Mouse (Mus musculus) neural tube, embryonic 12.5 days (tissue): ENCODE results near the gene 2200002D01Rik. TPM values are rescaled to one million over a fixed set of nuclear protein-coding genes. Genes with fewer than 3 reads are reported as not detected.
A peak's percentile ranks its signal among the peaks of the same experiment; 100 is the strongest.
"Not testable (repeated sequence)": the region's sequence is repeated elsewhere in the genome, so short reads cannot be mapped to it uniquely, and the experiment has no call there.

ENCODE experiments used
- ATAC-seq: fragments of 200-750 bp; cut with Nextera tagmentation; 2 replicates; pipeline ENCODE4 v1.8.0; 2017; ENCODE audit warnings: low read depth, mild to moderate bottlenecking, moderate TSS enrichment, moderate library complexity; ENCODE audit not compliant: low FRiP score
- H3K27ac ChIP-seq: fragments of 300-500 bp; sonication (generic); 2 replicates; pipeline ENCODE4 v1.5.1; 2016
- H3K27me3 ChIP-seq: fragments of 300-500 bp; sonication (generic); replicated peaks from 2 replicates; pipeline ENCODE4 v1.6.1; 2016; ENCODE audit warnings: mild to moderate bottlenecking
- H3K36me3 ChIP-seq: fragments of 300-500 bp; sonication (generic); 2 replicates; pipeline ENCODE4 v1.6.1; 2016; ENCODE audit warnings: mild to moderate bottlenecking
- H3K4me1 ChIP-seq: fragments of 300-500 bp; sonication (generic); 2 replicates; pipeline ENCODE4 v1.6.1; 2016
- H3K4me2 ChIP-seq: fragments of 300-500 bp; sonication (generic); replicated peaks from 2 replicates; pipeline ENCODE4 v1.6.1; 2016; ENCODE audit warnings: mild to moderate bottlenecking
- H3K4me3 ChIP-seq: fragments of 300-500 bp; sonication (generic); 2 replicates; pipeline ENCODE4 v1.5.1; 2016
- H3K9ac ChIP-seq: fragments of 300-500 bp; sonication (generic); 2 replicates; pipeline ENCODE4 v1.6.1; 2016; ENCODE audit warnings: mild to moderate bottlenecking
- H3K9me3 ChIP-seq: fragments of 300-500 bp; sonication (generic); 2 replicates; pipeline ENCODE4 v1.6.1; 2016; ENCODE audit warnings: mild to moderate bottlenecking
- WGBS: fragments of 180-500 bp; shearing (Covaris S2); methylation state at CpG from one replicate; pipeline ENCODE4 v1.1.7; 2016; 5-methylcytosine and 5-hydroxymethylcytosine counted together
- polyA plus RNA-seq: library from polyadenylated mRNA; unstranded; fragments of >200 nt; fragmentation: Nextera tagmentation; extraction: Ambion mirVana; gene quantifications from 2 replicates; pipeline ENCODE4 v1.2.1, GENCODE M21; 2016

2200002D01Rik gene
- polyA plus RNA-seq, 1 experiment from 2014 or later: 1.6 TPM

GRCm38 (mm10) chr7:29247314-29247700 lies 959 bp downstream of the 2200002D01Rik start:
- ATAC-seq: peak; percentile 43; the same call in 1 of the 2 replicates
- Histone ChIP-seq H3K9me3 (no peaks in the 10 kb centered on the region), H3K4me1 (0 out of 2 replicates have a peak, but pooled peaks cover 7% of the 10 kb centered on the region), H3K27ac (no peak overlapping the region), H3K4me2 (peak overlapping the region; percentile 51), H3K9ac (no peak overlapping the region), H3K4me3 (peak overlapping the region; percentile 15; the same call in 1 of the 2 replicates), H3K36me3 (peaks cover 21% of the 10 kb centered on the region), H3K27me3 (peaks cover 18% of the 10 kb centered on the region)
- WGBS: 26% methylated on average over 16 of the region's 16 CpGs

DNA sequence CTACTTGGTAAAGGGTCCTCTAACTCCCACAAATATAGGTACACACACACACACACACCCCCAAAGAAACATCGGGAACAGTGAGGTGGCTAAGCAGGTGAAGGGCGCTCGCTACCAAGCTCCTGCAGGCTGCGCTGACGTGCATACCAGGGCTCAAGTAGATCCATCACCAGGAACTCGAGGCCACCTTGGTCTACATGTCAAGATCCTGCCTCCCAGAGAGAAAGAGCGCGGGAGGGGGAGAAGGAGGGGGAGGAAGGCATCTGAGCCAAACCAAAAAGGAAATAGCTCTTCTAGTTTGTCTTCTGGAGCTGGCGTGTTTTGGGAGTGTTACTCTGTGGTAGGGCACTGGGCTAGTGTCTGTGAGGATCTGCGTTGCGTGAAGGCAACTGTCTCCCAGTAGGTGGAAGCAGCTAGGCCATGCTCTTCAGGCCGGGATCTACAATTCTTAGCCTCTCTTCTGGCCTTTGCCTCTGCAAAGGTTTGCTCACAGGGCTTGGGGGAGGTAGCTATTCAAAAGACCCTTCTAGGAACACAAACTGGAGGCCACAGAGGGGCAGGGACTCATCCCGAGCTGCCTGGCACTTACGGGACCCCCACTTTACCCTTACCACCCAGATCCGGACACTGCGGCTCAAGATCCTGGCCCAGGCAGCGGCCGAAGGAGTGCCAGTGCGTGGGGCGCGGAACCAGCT lies 1.5 kb downstream of the 2200002D01Rik start:
- Histone ChIP-seq H3K27ac (no peak overlapping the region), H3K9me3 (no peaks in the 10 kb centered on the region), H3K4me2 (no peak overlapping the region), H3K9ac (no peak overlapping the region), H3K36me3 (peaks cover 21% of the 10 kb centered on the region), H3K27me3 (peaks cover 18% of the 10 kb centered on the region), H3K4me3 (no peak overlapping the region), H3K4me1 (0 out of 2 replicates have a peak, but pooled peaks cover 7% of the 10 kb centered on the region)
- 88% methylated on average over 21 of the region's 21 CpGs for WGBS
- ATAC-seq: no peak

DNA sequence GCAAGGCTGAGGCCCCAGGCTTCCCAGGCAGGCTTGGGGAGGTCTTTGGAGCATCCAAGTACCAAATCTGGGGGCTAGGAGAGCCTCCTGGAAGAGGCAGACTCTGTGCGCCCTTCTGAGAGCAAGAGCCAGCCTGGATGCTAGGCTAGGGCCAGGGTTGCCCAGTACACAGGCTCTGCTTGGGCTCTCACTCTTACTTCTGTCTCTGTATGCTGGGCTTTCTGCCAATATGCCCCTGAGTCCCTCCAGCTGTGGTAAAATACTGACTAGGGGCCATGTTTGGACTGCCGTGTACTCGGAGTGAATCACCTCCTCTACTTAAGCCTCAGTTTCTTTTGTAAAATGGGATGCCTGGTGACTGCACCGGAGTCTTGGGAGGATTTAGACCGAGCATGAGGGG lies 2.3 kb downstream of the 2200002D01Rik start:
- Histone ChIP-seq H3K4me2 (no peak overlapping the region), H3K4me1 (0 out of 2 replicates have a peak, but pooled peaks cover 7% of the 10 kb centered on the region), H3K4me3 (no peak overlapping the region), H3K9ac (no peak overlapping the region), H3K36me3 (peaks cover 21% of the 10 kb centered on the region), H3K27me3 (peaks cover 18% of the 10 kb centered on the region), H3K9me3 (no peaks in the 10 kb centered on the region), H3K27ac (no peak overlapping the region)
- 89% methylated on average over 5 of the region's 5 CpGs for WGBS
- ATAC-seq: no peak

- 90% methylated on average over 7 of the region's 7 CpGs for WGBS
- Histone ChIP-seq H3K9me3 (no peaks in the 10 kb centered on the region), H3K4me1 (0 out of 2 replicates have a peak, but pooled peaks cover 7% of the 10 kb centered on the region), H3K4me3 (no peak overlapping the region), H3K9ac (no peak overlapping the region), H3K27ac (no peak overlapping the region), H3K36me3 (peaks cover 21% of the 10 kb centered on the region), H3K4me2 (no peak overlapping the region), H3K27me3 (peaks cover 18% of the 10 kb centered on the region)
- no peak for ATAC-seq
These were observed 3.4 kb downstream of the 2200002D01Rik start for GRCm38 (mm10) chr7:29244732-29245416.

DNA sequence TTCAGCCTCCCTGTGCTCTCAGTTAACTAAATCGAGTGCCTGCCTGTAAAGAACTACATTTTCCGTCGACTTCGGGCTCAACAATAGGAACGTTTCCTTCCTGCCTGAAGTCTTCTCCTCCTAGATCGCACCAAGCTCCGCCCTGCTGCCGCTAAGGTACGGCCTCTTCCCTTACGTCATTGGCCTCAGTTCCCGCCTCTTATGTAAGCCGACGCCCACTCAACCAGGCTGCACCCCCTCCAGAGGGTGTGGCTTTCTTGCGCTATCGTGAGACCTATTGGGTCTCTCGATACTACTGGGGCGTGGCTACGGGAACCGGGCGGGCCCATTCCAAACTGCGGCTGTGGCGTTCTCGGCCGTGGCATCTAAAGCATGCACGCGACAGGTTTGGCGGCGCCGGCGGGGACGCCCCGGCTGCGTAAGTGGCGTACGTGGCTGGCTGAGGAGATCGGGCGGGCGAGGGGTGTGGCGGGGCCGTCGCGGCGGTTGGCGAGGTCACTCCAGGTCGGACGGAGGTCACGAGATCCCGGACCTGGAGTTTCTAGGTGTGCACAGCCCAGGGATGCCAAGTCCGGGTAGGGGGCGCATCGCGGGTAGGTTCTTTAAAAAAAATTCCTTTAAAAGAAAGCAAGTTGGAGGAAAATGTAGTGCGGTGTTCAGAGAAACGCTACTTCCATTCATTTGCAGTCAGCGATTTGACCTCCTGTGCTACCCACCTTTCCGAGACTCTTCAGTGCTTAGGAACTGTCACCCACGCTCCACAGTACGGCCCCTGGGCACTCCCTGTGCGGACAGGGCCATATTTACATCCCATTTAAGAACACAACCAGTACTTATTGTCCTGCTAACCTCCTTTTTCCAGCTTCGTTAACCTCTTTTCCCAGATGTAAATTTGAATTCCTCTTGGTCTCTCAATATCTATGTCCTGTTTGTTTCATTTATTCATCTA lies 10.0 kb downstream of the 2200002D01Rik start, which contains the start of gene Yif1b:
Yif1b (plus strand) TSS at position 311 of the 949 bp plus-strand sequence.
- no peaks in the 10 kb centered on the region for H3K36me3 ChIP-seq
- peaks cover 10% of the 10 kb centered on the region for H3K4me1 ChIP-seq
- ATAC-seq: peak; percentile 97
- peak within 1 kb of the TSS; percentile 59 for H3K27ac ChIP-seq
- H3K9ac ChIP-seq: peak within 1 kb of the TSS; percentile 67
- no peaks in the 10 kb centered on the region for H3K9me3 ChIP-seq
- peak within 1 kb of the TSS; percentile 76 for H3K4me2 ChIP-seq
- peaks cover 11% of the 10 kb centered on the region for H3K27me3 ChIP-seq
- H3K4me3 ChIP-seq: peak within 1 kb of the TSS; percentile 66
- under 1% methylated on average over 60 of the region's 60 CpGs for WGBS

DNA sequence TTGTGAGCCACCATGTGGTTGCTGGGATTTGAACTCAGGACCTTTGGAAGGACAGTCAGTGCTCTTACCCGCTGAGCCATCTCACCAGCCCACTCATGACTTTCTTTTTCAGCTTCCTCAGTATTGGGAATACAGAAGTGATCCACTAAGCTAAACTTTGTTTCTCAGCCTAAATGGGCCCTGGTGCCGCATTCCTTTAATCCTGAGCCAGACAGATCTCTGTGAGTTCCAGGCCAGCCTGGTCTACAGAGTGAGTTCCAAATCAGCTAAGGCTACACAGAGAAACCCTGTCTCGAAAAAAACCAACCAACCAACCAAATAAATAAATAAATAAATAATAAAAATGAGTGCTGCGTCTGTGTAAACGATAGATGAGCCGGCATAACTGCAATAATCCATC lies 10.7 kb downstream of the 2200002D01Rik start:
- not testable (repeated sequence) for H3K9me3 ChIP-seq, H3K36me3 ChIP-seq, H3K4me1 ChIP-seq
- peak overlapping the region; percentile 66 for H3K4me3 ChIP-seq
- 26% methylated on average over 6 of the region's 6 CpGs for WGBS
- H3K27ac ChIP-seq: peak overlapping the region; percentile 59
- H3K9ac ChIP-seq: 0 out of 2 replicates have a peak overlapping the region, but pooled peaks have one; percentile 38
- peaks cover 18% of the 10 kb centered on the region for H3K27me3 ChIP-seq
- ATAC-seq: peak; percentile 14; the same call in 1 of the 2 replicates
- peak overlapping the region; percentile 76 for H3K4me2 ChIP-seq

GRCm38 (mm10) chr7:29236593-29236992 lies 11.7 kb downstream of the 2200002D01Rik start:
- Histone ChIP-seq H3K4me3 (no peak overlapping the region), H3K4me2 (no peak overlapping the region), H3K9ac (no peak overlapping the region), H3K4me1 (peaks cover 17% of the 10 kb centered on the region), H3K36me3 (no peaks in the 10 kb centered on the region), H3K9me3 (no peaks in the 10 kb centered on the region), H3K27me3 (peaks cover 28% of the 10 kb centered on the region), H3K27ac (no peak overlapping the region)
- 86% methylated on average over 4 of the region's 4 CpGs for WGBS
- ATAC-seq: no peak

GRCm38 (mm10) chr7:29234661-29235060 lies 13.6 kb downstream of the 2200002D01Rik start:
- H3K36me3 ChIP-seq: no peaks in the 10 kb centered on the region
- no peak overlapping the region for H3K4me2 ChIP-seq
- WGBS: 74% methylated on average over 5 of the region's 5 CpGs
- no peak overlapping the region for H3K4me3 ChIP-seq
- H3K9ac ChIP-seq: no peak overlapping the region
- ATAC-seq: no peak
- peaks cover 17% of the 10 kb centered on the region for H3K4me1 ChIP-seq
- no peaks in the 10 kb centered on the region for H3K9me3 ChIP-seq
- H3K27me3 ChIP-seq: peaks cover 41% of the 10 kb centered on the region
- no peak overlapping the region for H3K27ac ChIP-seq

GRCm38 (mm10) chr7:29233745-29234144 lies 14.5 kb downstream of the 2200002D01Rik start:
- 79% methylated on average over 6 of the region's 6 CpGs for WGBS
- H3K4me1 ChIP-seq: peaks cover 10% of the 10 kb centered on the region
- H3K27me3 ChIP-seq: peaks cover 41% of the 10 kb centered on the region
- ATAC-seq: no peak
- H3K9ac ChIP-seq: no peak overlapping the region
- no peaks in the 10 kb centered on the region for H3K9me3 ChIP-seq
- no peaks in the 10 kb centered on the region for H3K36me3 ChIP-seq
- H3K4me3 ChIP-seq: no peak overlapping the region
- H3K27ac ChIP-seq: no peak overlapping the region
- H3K4me2 ChIP-seq: no peak overlapping the region

DNA sequence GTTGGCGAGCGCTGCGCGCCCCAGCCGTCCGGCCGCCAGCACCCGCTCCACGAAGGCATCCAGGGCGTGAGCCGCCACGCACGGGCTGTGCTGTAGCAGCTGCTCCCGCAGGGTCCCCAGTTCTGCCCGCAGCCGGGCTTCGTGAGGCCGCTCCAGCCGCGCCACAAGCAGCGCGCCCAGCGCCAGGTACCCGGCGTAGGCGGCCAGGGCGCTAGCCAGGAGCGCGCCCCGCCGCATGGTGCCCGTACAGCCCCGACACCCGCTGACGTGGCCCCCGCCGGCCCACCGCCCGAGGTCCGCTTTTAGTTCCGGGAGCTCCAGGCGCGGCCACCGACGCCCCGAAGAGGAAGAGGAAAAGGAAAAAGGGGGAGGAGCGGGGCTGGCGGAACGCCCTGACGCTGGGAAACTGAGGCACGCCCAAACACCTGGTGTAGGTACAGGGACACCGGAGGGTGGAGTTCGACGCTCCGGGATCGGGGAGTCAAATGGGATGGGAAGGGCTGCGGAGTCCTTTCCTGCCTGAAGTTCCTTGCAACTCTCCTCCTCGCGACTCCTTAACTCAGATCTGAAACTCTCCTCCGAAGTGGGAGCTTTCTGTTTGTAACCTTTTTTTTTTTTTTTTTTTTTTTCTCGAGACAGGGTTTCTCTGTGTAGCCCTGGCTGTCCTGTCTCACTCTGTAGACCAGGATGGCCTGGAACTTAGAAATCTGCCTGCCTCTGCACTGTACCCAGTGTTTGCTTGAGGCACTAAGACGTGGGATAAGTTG lies 15.8 kb downstream of the 2200002D01Rik start, which contains the start of gene Kcnk6:
Kcnk6 (minus strand) TSS at position 269 of the 767 bp plus-strand sequence.
- Histone ChIP-seq H3K4me3 (peak within 1 kb of the TSS; percentile 43), H3K27me3 (peaks cover 41% of the 10 kb centered on the region), H3K27ac (no peak within 1 kb of the TSS), H3K9me3 (no peaks in the 10 kb centered on the region), H3K9ac (peak within 1 kb of the TSS; percentile 58), H3K4me2 (peak within 1 kb of the TSS; percentile 84), H3K36me3 (no peaks in the 10 kb centered on the region), H3K4me1 (peaks cover 7% of the 10 kb centered on the region)
- ATAC-seq: no peak
- WGBS: 2% methylated on average over 56 of the region's 62 CpGs

- Histone ChIP-seq H3K9me3 (no peaks in the 10 kb centered on the region), H3K36me3 (no peaks in the 10 kb centered on the region), H3K4me2 (peak overlapping the region; percentile 84), H3K27me3 (peaks cover 41% of the 10 kb centered on the region), H3K4me3 (no peak overlapping the region; the same call in 1 of the 2 replicates), H3K9ac (no peak overlapping the region), H3K4me1 (peaks cover 7% of the 10 kb centered on the region), H3K27ac (no peak overlapping the region)
- no peak for ATAC-seq
- 59% methylated on average over 3 of the region's 3 CpGs for WGBS
These were observed 16.7 kb downstream of the 2200002D01Rik start for GRCm38 (mm10) chr7:29231517-29231916.
